Comparison of ENCODE assay signal across 10 mouse cellular contexts in the genomic region with DNA sequence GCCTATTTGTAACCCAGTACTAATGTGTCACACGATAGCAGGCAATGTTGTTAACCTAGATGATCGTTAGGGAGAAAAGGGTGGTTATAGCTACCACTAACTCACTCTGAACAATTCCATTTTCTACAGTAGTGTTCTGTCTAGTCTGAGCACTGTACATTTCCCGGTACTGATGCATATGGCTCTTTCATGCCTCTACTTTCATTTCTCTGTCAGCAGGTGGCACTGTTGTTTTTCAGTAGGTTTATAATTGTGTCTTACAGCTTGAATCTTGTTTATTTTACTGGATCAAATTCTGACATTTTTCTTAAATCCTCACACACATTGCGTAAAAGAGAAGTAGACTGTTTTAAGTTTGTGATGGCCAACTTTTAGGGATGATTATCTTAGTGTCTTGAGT. TPM values are rescaled to one million over a fixed set of nuclear protein-coding genes. Genes with fewer than 3 reads are reported as not detected.
DNase-seq lines count a peak whose midpoint lies in the region; ATAC-seq and TF ChIP-seq lines count a peak whose summit lies in the region.
"Had no signal": no experiment of that assay in that cellular context is flagged by ENCODE, and none has a peak within 500 bp of the region (broad histone marks: within the 10 kb centered on the region; RNA-seq: fewer than 3 reads in every experiment).

No protein-coding gene starts in this region.

- no peaks in the 10 kb centered on the region for H3K9me3 ChIP-seq in hindbrain, embryonic 11.5 days (ENCODE audit: control insufficient read depth, low read length)
- H3K9me3 ChIP-seq in hindbrain, embryonic 16.5 days (ENCODE audit: control insufficient read depth, low read length), result no peaks in the 10 kb centered on the region
- H3K9me3 ChIP-seq in neural tube, embryonic 13.5 days, result no peaks in the 10 kb centered on the region
- H3K9me3 ChIP-seq in forebrain, embryonic 16.5 days (ENCODE audit: control insufficient read depth, low read length), result no peaks in the 10 kb centered on the region
- H3K9me3 ChIP-seq in stomach, postnatal 0 days (ENCODE audit: control insufficient read depth, low read length), result no peaks in the 10 kb centered on the region
- H3K9me3 ChIP-seq: limb, embryonic 15.5 days had no signal

- DNase-seq in hindbrain, embryonic 11.5 days (ENCODE audit: low spot score), result peak; percentile 44
- DNase-seq in neural tube, embryonic 10.5 days (ENCODE audit: extremely low spot score, low spot score), result no peak
- DNase-seq in stomach, postnatal 0 days (ENCODE audit: low spot score), result no peak
- no peak for DNase-seq in gastrocnemius, postnatal 4 days (ENCODE audit: low spot score in 2 of 2)
- DNase-seq in kidney, adult 8-10 months, result no peak
- DNase-seq: thymus, postnatal 4 days had no signal

- 90% methylated on average over 4 of the region's 4 CpGs for WGBS in hindbrain, embryonic 11.5 days
- WGBS in hindbrain, embryonic 16.5 days, result 59% methylated on average over 4 of the region's 4 CpGs
- WGBS in neural tube, embryonic 13.5 days, result 76% methylated on average over 4 of the region's 4 CpGs
- 46% methylated on average over 4 of the region's 4 CpGs for whole genome bisulfite sequencing in forebrain, embryonic 16.5 days
- 61% methylated on average over 4 of the region's 4 CpGs for WGBS in stomach, postnatal 0 days

- no peak overlapping the region for H3K4me3 ChIP-seq in hindbrain, embryonic 11.5 days (ENCODE audit: low read depth, low read length)
- no peak overlapping the region for H3K4me3 ChIP-seq in hindbrain, embryonic 16.5 days (ENCODE audit: low read length)
- no peak overlapping the region for H3K4me3 ChIP-seq in neural tube, embryonic 13.5 days
- H3K4me3 ChIP-seq in forebrain, embryonic 16.5 days (replicated peaks; ENCODE audit: low read length), result no peak overlapping the region
- H3K4me3 ChIP-seq in stomach, postnatal 0 days (ENCODE audit: low read depth, low read length), result no peak overlapping the region
- H3K4me3 ChIP-seq: limb, embryonic 15.5 days had no signal

- no peaks in the 10 kb centered on the region for H3K4me1 ChIP-seq in hindbrain, embryonic 11.5 days (replicated peaks; ENCODE audit: control insufficient read depth, insufficient read depth, low read length)
- peaks cover 3% of the 10 kb centered on the region; the same call in 1 of the 2 replicates for H3K4me1 ChIP-seq in hindbrain, embryonic 16.5 days (ENCODE audit: control insufficient read depth, insufficient read depth, low read depth, low read length)
- peaks cover 18% of the 10 kb centered on the region for H3K4me1 ChIP-seq in neural tube, embryonic 13.5 days (replicated peaks)
- H3K4me1 ChIP-seq in forebrain, embryonic 16.5 days (replicated peaks; ENCODE audit: control insufficient read depth, insufficient read depth, low read length), result peaks cover 15% of the 10 kb centered on the region
- no peaks in the 10 kb centered on the region for H3K4me1 ChIP-seq in stomach, postnatal 0 days (replicated peaks; ENCODE audit: control insufficient read depth, insufficient read depth)

- peaks cover 4% of the 10 kb centered on the region; the same call in 1 of the 2 replicates for H3K36me3 ChIP-seq in hindbrain, embryonic 11.5 days (ENCODE audit: control insufficient read depth, insufficient read depth, low read length)
- H3K36me3 ChIP-seq in hindbrain, embryonic 16.5 days (ENCODE audit: control insufficient read depth, insufficient read depth, low read length), result peaks cover 5% of the 10 kb centered on the region
- peaks cover 59% of the 10 kb centered on the region for H3K36me3 ChIP-seq in neural tube, embryonic 13.5 days
- peaks cover 6% of the 10 kb centered on the region; the same call in 1 of the 2 replicates for H3K36me3 ChIP-seq in forebrain, embryonic 16.5 days (ENCODE audit: control insufficient read depth, insufficient read depth)
- no peaks in the 10 kb centered on the region; the same call in 1 of the 2 replicates for H3K36me3 ChIP-seq in stomach, postnatal 0 days (ENCODE audit: control insufficient read depth, insufficient read depth, low read length)

- peak; percentile 74 for TF ChIP-seq CTCF in stomach, postnatal 0 days (IDR thresholded peaks at IDR 0.05; ENCODE audit: low read depth)

- no peak overlapping the region for H3K27ac ChIP-seq in hindbrain, embryonic 11.5 days (ENCODE audit: low read depth, low read length)
- H3K27ac ChIP-seq in hindbrain, embryonic 16.5 days (ENCODE audit: low read depth, low read length), result no peak overlapping the region
- H3K27ac ChIP-seq in neural tube, embryonic 13.5 days (replicated peaks), result no peak overlapping the region
- peak overlapping the region; percentile 47; the same call in 1 of the 2 replicates for H3K27ac ChIP-seq in forebrain, embryonic 16.5 days (ENCODE audit: low read length)
- no peak overlapping the region for H3K27ac ChIP-seq in stomach, postnatal 0 days (replicated peaks)
- H3K27ac ChIP-seq: limb, embryonic 15.5 days had no signal

- ATAC-seq in hindbrain, embryonic 11.5 days (ENCODE audit: low FRiP score), result no peak
- ATAC-seq in hindbrain, embryonic 16.5 days, result no peak; the same call in 1 of the 2 replicates
- peak; percentile 64; the same call in 1 of the 2 replicates for ATAC-seq in neural tube, embryonic 13.5 days (ENCODE audit: low read depth)
- ATAC-seq in forebrain, embryonic 16.5 days, result peak; percentile 66
- ATAC-seq in stomach, postnatal 0 days (ENCODE audit: low FRiP score, low TSS enrichment), result no peak

- no peaks in the 10 kb centered on the region for H3K27me3 ChIP-seq in hindbrain, embryonic 11.5 days (ENCODE audit: control insufficient read depth, insufficient read depth, low read length)
- H3K27me3 ChIP-seq in hindbrain, embryonic 16.5 days (replicated peaks; ENCODE audit: control insufficient read depth, insufficient read depth, low read length), result no peaks in the 10 kb centered on the region
- H3K27me3 ChIP-seq in neural tube, embryonic 13.5 days, result no peaks in the 10 kb centered on the region
- H3K27me3 ChIP-seq in forebrain, embryonic 16.5 days (replicated peaks; ENCODE audit: control insufficient read depth, insufficient read depth, low read length), result no peaks in the 10 kb centered on the region
- no peaks in the 10 kb centered on the region for H3K27me3 ChIP-seq in stomach, postnatal 0 days (ENCODE audit: control insufficient read depth, insufficient read depth, low read length)
- H3K27me3 ChIP-seq: limb, embryonic 15.5 days had no signal

- H3K9ac ChIP-seq in hindbrain, embryonic 11.5 days (ENCODE audit: low read depth, low read length), result no peak overlapping the region
- H3K9ac ChIP-seq in hindbrain, embryonic 16.5 days (ENCODE audit: low read depth, low read length), result no peak overlapping the region
- H3K9ac ChIP-seq in neural tube, embryonic 13.5 days, result no peak overlapping the region
- H3K9ac ChIP-seq in forebrain, embryonic 16.5 days (replicated peaks; ENCODE audit: low read depth, low read length), result no peak overlapping the region
- H3K9ac ChIP-seq in stomach, postnatal 0 days (ENCODE audit: low read length), result no peak overlapping the region
- H3K9ac ChIP-seq: limb, embryonic 15.5 days had no signal

- TF ChIP-seq EP300 in stomach, postnatal 0 days (optimal IDR thresholded peaks at IDR 0.05), result no peak

- H3K4me2 ChIP-seq in hindbrain, embryonic 11.5 days (replicated peaks; ENCODE audit: low read depth, low read length), result no peak overlapping the region
- H3K4me2 ChIP-seq in hindbrain, embryonic 16.5 days (ENCODE audit: low read length), result no peak overlapping the region
- no peak overlapping the region for H3K4me2 ChIP-seq in neural tube, embryonic 13.5 days
- H3K4me2 ChIP-seq in forebrain, embryonic 16.5 days (ENCODE audit: low read length), result no peak overlapping the region
- no peak overlapping the region for H3K4me2 ChIP-seq in stomach, postnatal 0 days (replicated peaks; ENCODE audit: low read depth)
- H3K4me2 ChIP-seq: limb, embryonic 15.5 days had no signal

RNA-seq across cellular contexts. Expression of gene Papola, which starts 54.6 kb away (rescaled TPM):
- polyA plus RNA-seq in hindbrain, embryonic 11.5 days (2014; fragmentation: Nextera tagmentation; extraction: Ambion mirVana), result 251 and 257 TPM in 2 replicates
- polyA plus RNA-seq in hindbrain, embryonic 16.5 days (2015; fragmentation: Nextera tagmentation; extraction: Ambion mirVana), result 127 and 138 TPM in 2 replicates
- 183 and 212 TPM in 2 replicates for polyA plus RNA-seq in neural tube, embryonic 13.5 days (2015; fragmentation: Nextera tagmentation; extraction: Ambion mirVana)
- polyA plus RNA-seq in forebrain, embryonic 16.5 days (2015; fragmentation: Nextera tagmentation; extraction: Ambion mirVana), result 196 and 230 TPM in 2 replicates
- polyA plus RNA-seq in stomach, postnatal 0 days (2015; fragmentation: Nextera tagmentation; extraction: Ambion mirVana), result 104 and 105 TPM in 2 replicates
- total RNA-seq in gastrocnemius, postnatal 4 days (2021), result 100 to 1,000 TPM; 135 to 137 TPM

Comparison
In these comparisons a context has a peak if more than half of its experiments do, and no peak if none do; other contexts are left out.
1. ATAC-seq: peak in neural tube, embryonic 13.5 days (single experiment) and forebrain, embryonic 16.5 days (single experiment); none in hindbrain, embryonic 11.5 days (single experiment), hindbrain, embryonic 16.5 days (single experiment) and stomach, postnatal 0 days (single experiment).